Mouse (Mus musculus) small intestine, adult 2 months (tissue): ENCODE measurements around the gene Ppp1ca.

Experiments used
- CTCF ChIP-seq: fragments of 200-500 bp; IDR thresholded peaks from 2 replicates; pipeline ENCODE4 v1.5.1; 2012; ENCODE audit warnings: low read depth, mild to moderate bottlenecking, control low read depth, inconsistent platforms, low read length, moderate library complexity, mixed read lengths; ENCODE audit not compliant: insufficient replicate concordance, insufficient read length; ENCODE audit errors: extremely low read depth
- POLR2A ChIP-seq: fragments of 200-500 bp; IDR thresholded peaks from 2 replicates; pipeline ENCODE4 v1.6.1; 2012; ENCODE audit warnings: low read depth, mild to moderate bottlenecking, control low read depth, inconsistent platforms, low read length, moderate library complexity

- TF ChIP-seq CTCF (peak; percentile 95), POLR2A (no peak)
These were observed 15.1 kb downstream of the Ppp1ca start for GRCm38 (mm10) chr19:4206971-4207370.
